Mouse (Mus musculus) cerebellum, postnatal 10 days (tissue): ENCODE measurements around the gene Thtpa.

ENCODE experiments used
- DNase-seq, 2 experiments: peaks; one replicate each; pipeline ENCODE4 v3.0.0; 2021; ENCODE audit warnings: mixed read lengths in 2 of 2

The Thtpa gene

GRCm38 (mm10) chr14:55148363-55148915 is 53.9 kb downstream of the Thtpa start:
- DNase-seq: peak; percentile 90 to 94
